Mouse (Mus musculus) myocyte (in vitro differentiated cells): ENCODE results near the gene Polr3a.

Source experiments
- CEBPB ChIP-seq: IDR thresholded peaks from 2 replicates; pipeline ENCODE4 v1.6.1; 2011; ENCODE audit warnings: mild to moderate bottlenecking, moderate library complexity; ENCODE audit not compliant: poor library complexity, insufficient read depth, severe bottlenecking
- E2F4 ChIP-seq: IDR thresholded peaks from one replicate; pipeline ENCODE4 v1.6.1; 2011; ENCODE audit warnings: mild to moderate bottlenecking, control low read depth, moderate library complexity; ENCODE audit not compliant: insufficient read depth
- MAX ChIP-seq: IDR thresholded peaks from one replicate; pipeline ENCODE4 v1.6.1; 2011; ENCODE audit warnings: low read depth, mild to moderate bottlenecking, control low read depth
- MYOD1 ChIP-seq, 3 experiments: IDR thresholded peaks; one replicate each; pipeline ENCODE4 v1.6.1; 2011; ENCODE audit warnings: control low read depth in 2 of 3, low read depth in 2 of 3, mild to moderate bottlenecking in 2 of 3, moderate library complexity in 1 of 3; ENCODE audit not compliant: insufficient read length in 2 of 3, control insufficient read depth in 1 of 3
- POLR2A ChIP-seq: IDR thresholded peaks from one replicate; pipeline ENCODE4 v1.6.1; 2011; ENCODE audit warnings: low read depth, mild to moderate bottlenecking, control low read depth, moderate library complexity; ENCODE audit not compliant: insufficient read length
- POLR2AphosphoS2 ChIP-seq: IDR thresholded peaks from one replicate; pipeline ENCODE4 v1.6.1; 2011; ENCODE audit warnings: low read depth, control low read depth; ENCODE audit not compliant: insufficient read length
- TCF12 ChIP-seq: IDR thresholded peaks from one replicate; pipeline ENCODE4 v1.6.1; 2011; ENCODE audit warnings: mild to moderate bottlenecking, control low read depth; ENCODE audit not compliant: poor library complexity, insufficient read depth, severe bottlenecking
- TCF3 ChIP-seq: IDR thresholded peaks from one replicate; pipeline ENCODE4 v1.6.1; 2011; ENCODE audit warnings: low read depth, control low read depth; ENCODE audit not compliant: insufficient read length
- USF1 ChIP-seq: IDR thresholded peaks from one replicate; pipeline ENCODE4 v1.6.1; 2011; ENCODE audit warnings: low read depth, mild to moderate bottlenecking, control low read depth, moderate library complexity

DNA sequence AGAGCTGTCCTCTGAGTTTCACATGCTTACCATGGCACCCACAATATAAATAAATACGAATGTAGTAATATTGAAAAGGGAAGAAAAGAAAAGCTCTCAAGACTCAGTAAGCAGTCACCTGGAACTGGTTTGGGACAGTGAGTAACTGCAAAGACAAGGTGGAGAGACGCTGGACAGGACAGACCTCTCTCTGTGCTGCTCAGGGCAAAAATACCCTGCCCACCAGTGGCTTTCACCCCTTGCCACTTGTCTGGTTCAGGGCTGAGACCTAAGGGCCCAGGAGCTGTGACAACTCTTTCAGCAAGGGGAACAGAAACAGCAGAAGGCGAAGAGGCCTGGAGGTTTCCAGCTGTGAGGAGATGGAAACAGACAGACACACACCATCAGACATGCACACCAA, 28.7 kb downstream of the Polr3a start:
- TF ChIP-seq USF1 = no peak
- no peak for TF ChIP-seq POLR2A
- no peak for TF ChIP-seq TCF12
- no peak for TF ChIP-seq POLR2AphosphoS2
- no peak for TF ChIP-seq CEBPB
- no peak for TF ChIP-seq E2F4
- no peak for TF ChIP-seq TCF3
- no peak for TF ChIP-seq MYOD1 (IDR thresholded peaks at IDR 0.05; ENCODE audit: control insufficient read depth in 1 of 3, insufficient read length in 2 of 3, low read depth in 2 of 3)
- TF ChIP-seq MAX = no peak
